Mouse (Mus musculus) left cerebral cortex, adult 8-10 months (tissue): ENCODE data around the gene Aplnr. TPM values are rescaled to one million over a fixed set of nuclear protein-coding genes. Genes with fewer than 3 reads are reported as not detected.
A peak's percentile ranks its signal among the peaks of the same experiment; 100 is the strongest.

Experiments
- DNase-seq, 2 experiments: peaks; one replicate each; pipeline ENCODE4 v3.0.0; 2022; ENCODE audit warnings: low spot score in 2 of 2
- total RNA-seq, 4 experiments: library from RNA; stranded (reverse); gene quantifications; 2 replicates each; pipeline ENCODE4 v1.2.4; 2022

Gene Aplnr
- total RNA-seq, 4 experiments from 2014 or later = 0.23 to 0.28 (median 0.27) TPM

DNA sequence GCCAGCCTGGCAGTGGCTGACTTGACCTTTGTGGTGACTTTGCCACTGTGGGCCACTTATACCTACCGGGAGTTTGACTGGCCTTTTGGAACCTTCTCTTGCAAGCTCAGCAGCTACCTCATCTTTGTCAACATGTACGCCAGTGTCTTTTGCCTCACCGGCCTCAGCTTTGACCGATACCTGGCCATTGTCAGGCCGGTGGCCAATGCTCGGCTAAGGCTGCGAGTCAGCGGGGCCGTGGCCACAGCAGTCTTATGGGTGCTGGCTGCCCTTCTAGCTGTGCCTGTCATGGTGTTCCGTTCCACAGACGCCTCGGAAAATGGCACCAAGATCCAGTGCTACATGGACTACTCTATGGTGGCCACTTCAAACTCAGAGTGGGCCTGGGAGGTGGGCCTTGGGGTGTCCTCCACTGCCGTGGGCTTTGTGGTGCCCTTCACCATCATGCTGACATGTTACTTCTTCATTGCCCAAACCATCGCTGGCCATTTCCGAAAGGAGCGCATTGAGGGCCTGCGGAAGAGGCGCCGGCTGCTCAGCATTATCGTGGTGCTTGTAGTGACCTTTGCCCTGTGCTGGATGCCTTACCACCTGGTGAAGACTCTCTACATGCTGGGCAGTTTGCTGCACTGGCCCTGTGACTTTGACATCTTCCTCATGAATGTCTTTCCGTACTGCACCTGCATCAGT, 951 bp downstream of the Aplnr start:
- DNase-seq = no peak

DNA sequence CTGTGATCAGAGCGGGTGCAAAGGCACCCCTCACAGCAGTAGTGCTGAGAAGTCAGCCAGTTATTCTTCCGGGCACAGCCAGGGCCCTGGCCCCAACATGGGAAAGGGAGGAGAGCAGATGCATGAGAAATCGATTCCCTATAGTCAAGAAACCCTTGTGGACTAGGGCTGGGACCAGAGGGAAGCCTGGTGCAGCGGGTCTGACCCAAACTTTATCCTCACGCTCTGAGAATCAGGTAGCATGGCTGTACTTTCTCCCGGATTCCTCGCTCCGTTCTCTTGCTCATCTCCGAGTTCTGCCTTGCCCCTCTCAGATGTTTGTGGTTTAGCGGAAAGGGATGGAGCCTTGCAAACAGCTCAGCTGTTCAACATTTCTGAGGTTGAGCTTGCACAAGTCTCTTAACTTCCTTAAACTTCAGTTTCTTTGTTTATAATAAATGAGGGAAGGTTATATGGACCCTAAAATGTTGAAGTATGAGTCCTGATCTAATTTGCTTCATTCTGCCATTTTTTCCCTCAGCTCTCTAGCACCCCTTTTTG, 1.6 kb downstream of the Aplnr start:
- DNase-seq = no peak

DNA sequence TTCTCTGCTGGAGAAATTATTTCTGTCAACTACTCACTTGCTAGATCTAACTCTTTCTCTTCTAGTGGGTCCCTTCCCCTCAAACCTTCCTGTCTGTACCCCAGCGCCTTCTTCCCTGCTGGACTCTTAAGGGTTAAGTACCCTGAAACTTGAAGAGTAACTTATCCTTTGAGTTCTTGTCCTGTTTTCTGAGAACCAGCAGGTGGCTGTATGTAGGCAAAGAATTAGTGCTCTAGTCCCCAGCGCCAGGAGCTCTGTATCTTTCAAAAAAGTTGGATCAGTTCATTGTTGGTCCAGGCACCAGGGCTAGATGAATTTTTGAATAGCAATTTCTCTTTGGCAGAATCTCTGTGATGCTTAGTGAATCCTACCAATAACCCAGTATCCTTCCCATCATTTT, 2.1 kb downstream of the Aplnr start:
- no peak for DNase-seq

DNA sequence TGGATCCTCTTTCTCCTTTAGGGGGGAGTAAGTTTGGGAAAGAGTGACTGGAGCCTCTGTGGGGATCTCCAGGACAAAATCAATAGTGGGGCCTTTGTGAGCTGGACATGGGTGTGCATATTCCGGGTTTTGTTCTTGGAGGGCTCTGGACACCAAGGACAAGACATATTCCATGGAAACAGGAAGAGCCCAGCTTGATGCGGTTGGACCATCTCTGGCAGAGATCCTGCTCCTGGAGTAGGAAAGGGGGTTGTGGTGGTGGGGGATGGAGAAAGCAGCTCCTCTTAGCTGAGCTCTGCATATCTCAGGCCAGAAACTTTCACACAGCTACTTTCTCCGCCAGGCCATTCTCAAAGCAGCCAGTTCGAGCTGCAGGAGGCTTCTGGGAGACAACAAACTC, 3.4 kb downstream of the Aplnr start:
- DNase-seq = no peak

DNA sequence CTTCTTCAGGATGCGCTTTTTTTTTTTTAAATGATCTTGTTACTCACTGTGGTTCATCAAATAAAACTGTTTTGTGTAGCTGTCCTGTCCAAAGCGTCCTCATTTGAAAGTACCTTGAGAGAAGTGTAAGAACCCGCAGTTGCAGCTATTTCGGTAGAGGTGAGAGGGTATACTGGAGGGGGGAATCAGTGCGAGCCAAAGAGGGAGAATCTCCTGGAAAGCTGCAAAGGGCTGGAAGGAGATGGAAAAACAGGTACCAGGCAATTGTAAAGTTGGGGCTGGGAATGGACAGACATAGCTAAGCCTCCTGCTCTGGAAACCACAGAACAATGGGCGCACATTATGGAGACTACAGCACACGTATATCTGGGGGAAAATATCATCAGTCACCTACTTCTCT, 3.8 kb downstream of the Aplnr start:
- DNase-seq = no peak

DNA sequence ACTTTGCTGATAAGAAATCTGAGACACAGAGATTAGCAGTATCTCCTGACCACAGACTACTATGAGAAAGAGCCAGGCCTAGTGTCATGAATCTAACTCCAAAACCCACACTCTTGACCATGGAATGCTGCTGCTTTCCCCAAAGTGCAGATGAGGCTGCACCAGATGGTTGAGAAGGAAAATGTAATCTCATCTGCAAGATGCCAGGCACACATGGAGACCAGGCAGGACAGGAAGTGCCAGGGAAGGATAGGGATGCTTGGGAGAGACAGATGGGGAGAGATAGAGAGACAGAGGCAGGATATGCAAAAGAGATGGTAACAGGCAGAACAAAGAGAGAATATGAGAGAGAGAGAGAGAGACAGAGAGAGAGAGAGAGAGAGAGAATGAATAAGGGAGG, 4.8 kb downstream of the Aplnr start:
- DNase-seq = no peak

DNA sequence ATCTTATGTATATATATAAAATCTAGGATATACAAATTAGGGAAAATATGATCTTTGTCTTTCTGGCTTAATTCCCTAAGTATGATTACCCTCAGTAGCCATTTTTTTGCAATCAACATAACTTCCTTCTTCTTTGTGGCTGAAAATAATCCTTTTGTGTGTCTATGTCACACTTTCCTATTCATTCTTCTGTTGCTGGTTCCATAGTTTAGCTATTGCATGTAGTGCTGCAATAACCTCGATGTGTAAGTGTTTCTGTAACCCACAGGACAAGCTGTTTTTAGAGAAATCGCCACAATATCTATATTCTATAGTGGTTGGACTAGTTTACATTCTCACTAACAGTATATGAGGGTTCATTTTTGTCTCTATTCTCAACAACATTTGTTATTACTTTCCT, 8.9 kb downstream of the Aplnr start:
- DNase-seq = no peak

DNA sequence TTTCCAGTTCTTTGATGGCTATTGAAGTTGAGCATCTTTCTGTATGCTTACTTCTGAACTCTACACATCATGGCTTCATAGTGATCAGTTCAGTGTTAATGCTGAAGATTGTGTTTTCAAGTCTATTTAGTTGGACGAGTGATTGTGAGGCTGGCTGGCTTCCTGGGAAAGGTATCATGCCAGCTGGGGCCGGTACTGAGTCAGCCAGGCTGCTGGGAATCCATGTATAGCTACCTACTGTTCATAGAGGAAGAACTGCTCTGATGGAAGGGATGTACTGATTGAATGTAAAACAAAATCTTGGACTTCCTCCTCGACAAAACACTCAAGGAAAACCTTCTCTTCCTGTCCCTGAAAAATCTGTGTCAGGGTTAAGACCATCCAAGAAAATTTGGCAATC, 9.3 kb downstream of the Aplnr start:
- DNase-seq = peak in 1 of 2 experiments; percentile 19

DNA sequence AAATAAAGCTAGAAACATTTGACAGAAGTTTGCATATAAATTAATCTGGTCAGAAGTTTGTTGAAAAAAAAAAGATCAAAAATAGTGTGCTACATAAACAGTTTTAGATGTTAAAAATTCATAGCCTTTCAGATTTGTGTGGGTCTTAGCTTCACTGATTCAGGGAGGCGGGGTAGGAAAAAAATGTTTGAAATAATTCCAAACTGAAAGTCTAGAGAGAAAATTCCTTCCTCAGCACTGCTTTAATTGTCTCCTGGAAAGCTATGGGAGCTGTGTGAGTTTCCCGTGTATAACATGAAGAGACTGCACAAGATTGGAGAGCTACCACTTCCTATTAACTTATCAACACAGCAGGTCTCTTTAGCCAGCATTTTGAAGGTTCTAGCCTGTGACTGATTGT, 11.5 kb downstream of the Aplnr start:
- DNase-seq = no peak

DNA sequence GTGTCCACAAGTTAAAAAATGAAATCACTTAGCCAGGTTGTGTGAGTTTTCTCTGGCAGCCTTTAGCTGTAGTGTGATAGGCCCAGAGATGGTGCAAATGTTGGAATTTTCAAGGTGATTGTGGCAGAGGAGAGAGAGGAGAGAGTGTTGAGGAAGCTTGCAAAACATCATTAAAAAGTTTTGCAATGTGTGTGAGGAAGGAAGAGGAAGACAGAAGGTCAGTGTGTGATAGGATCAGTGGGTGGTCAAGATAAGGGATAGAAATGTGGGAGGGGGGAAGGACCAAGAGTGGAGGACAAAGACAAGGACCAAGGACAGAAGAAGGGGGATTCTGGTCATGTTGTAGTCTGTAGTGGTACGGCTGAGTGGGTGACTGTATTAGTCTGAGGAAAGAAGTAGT, 14.3 kb downstream of the Aplnr start:
- DNase-seq = no peak

DNA sequence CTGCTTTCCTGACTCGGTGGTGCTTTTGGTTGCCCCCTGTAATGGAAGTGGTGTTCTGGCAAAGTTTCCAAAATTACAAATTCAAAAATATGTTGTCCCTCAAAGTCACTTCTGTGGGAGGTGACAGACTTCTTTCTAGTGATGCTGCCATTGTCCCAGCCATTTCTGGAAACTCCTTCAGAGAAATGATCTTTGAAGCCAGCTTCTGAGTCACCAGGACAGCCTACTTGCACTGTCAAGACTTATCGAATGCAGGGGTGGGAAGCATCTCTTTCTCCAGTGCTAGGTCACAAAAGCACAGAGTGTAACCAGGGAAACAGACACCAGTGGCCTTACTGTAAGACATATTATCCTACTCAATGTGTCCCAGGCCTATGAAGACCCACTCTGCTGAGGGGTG, 15.2 kb downstream of the Aplnr start:
- peak in 1 of 2 experiments; percentile 21 for DNase-seq

DNA sequence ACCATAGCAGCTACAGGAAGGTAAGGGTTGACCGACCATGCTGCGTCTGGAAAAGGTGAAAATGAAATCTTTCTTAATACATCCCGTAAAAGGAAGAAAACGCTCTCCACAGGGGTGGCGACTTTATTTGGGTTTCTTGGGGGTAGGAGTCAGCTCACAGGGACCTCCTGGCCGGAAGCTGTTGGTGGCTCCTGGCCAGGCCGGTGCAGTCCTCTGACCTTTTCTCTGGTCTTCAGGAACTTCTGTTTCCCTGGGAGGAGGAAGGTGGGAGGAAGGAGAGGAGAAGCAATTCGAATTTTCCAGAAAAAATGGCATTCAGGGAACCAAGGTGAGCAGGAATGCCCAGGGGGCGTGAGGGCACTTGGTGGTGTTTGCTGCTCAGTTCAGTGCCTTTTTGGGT, 19.3 kb downstream of the Aplnr start:
- no peak for DNase-seq

DNA sequence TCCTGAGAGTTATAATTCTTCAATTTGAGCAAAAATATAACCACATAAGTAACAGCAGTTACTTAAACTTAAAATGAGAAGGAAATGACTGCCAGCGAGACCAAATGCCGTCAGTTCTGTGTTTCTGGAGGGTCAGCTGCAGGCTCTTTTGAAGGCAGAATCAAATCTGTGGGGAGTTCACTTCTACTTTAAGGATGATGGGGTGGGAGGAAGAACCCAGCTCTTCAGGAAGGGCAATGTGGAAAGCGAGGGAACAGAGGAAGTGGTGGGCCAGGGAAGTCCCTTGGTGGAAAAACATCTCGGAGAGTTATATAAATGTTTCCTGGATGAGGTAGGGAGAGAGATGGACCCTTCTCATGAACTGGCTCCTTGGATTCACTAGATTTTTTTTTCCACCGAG, 20.1 kb downstream of the Aplnr start:
- DNase-seq = no peak

DNA sequence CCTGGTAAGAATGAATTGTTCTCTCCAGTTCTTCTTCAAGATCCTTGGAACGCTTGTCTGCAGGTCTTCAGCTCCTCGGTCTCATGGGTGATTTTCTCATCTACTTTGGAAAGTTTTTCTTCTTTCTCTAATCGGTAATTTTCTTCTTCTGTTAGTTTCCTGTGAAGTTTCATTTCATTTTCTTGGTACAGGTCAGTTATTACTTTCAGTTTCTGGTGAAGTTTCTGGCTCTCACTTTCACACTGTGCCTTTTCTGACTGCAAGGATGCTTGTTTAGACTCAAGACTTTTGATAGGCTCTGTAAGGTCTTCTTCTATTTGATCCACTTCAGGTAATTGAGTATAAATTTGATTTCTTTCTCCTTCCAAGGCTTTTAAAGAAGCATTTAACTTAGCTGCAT, 21.4 kb downstream of the Aplnr start:
- no peak for DNase-seq

DNA sequence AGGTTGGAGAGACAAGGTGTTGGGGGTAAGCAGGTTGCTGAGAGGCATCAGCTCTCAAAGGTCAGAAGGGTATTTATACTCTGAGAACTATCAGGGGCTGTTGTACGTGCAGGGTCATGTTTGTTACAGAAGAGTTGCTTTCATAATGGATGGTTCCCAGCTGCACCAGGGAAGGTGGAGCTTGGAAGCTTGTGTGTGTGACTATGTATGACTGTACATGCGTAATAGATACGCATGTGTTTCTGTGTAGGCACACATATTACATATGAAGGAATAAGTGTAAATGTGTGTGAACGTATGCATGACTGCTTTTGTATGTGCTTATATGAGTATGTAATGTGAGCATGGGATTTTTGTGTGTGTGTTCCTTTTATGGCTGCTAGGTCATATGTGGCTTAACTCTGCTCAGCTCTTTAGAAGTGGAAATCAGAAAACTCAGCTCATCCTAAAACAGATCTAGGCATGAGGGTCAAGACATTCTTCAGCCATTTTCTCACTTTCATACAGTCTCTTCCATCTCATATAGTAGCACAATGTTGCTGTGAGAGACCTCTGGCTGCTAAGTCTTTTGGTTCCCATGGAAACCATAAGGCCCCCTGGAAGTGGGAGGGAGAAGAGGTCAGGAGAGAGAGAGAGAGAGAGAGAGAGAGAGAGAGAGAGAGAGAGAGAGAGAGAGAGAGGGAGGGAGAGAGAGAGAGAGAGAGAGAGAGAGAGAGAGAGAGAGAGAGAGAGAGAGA, 25.0 kb downstream of the Aplnr start:
- DNase-seq = no peak

DNA sequence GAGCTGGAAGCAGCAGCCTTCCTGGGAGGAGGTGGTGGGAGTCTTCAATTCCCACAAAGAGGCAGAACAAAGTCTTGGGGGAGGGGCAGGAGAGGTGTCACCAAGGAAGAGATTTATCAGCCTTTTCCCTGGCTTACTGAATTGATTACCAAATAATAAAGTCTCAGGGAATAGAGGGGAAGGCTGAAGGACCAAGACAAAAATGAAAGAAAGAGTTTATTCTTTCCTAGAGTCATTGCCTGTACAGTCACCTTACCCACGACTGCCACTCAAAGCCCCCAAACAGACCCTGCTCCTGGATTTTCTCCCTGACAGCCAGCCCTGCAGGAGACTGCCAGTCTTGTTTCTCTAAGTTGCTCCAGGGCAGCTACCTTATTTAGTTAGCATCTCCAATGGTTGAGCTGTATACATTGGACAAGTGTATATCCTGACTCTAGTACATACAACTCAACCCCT, 25.6 kb downstream of the Aplnr start:
- DNase-seq = no peak

DNA sequence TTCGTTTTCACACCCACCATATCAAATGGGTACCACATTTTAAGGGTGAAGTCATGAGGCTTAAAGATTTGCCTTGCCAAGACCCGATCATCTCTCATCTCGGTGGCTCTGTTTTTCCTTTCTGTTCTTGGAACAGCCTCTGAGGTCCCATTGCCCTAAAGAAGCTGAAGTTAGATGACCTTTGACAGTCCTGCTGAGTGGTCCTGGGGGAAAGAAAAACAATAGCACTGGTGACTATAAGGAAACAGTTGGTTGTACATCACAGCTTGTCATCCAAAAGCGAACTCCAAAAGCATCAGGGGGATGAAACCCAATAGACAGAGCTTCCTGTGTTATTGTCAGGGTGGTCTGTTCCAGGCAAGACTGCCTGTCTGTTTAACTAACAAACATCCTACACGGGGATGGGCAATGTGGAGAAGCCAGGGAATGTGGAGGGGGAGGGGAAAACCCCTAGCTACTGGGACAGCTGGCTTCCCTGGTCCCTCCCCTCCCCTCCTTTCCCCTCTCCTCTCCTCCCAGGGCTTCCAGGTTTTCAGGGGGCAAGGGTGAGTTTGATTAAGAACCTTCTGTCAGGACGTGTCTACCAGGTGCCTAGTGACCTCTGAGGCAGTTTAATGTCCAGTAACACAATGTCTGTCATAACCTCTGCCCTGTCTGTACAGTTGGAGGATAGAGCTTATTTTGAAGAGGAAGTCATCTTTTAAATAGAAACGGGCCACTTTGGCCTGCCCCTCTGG, 27.5 kb downstream of the Aplnr start:
- no peak for DNase-seq

DNA sequence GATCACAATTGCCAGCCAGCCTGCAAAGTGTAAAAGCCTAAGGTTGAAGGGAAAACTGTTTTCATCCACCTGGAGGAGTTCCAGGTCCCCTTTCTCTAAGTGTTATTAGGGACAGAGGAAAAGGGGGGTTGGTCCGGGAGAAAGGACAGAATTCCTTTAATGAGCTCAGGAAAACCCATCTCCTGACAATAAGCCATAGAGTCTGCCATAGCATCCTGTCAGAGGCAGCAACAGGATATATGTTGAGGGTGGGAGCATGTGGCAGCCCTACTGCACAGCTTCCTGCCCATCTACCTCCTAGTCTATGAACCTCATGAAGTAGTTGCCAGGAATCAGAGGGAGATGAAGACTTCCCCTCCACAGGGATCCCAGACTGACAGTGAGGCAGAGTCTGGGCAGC, 31.6 kb downstream of the Aplnr start:
- DNase-seq = no peak

DNA sequence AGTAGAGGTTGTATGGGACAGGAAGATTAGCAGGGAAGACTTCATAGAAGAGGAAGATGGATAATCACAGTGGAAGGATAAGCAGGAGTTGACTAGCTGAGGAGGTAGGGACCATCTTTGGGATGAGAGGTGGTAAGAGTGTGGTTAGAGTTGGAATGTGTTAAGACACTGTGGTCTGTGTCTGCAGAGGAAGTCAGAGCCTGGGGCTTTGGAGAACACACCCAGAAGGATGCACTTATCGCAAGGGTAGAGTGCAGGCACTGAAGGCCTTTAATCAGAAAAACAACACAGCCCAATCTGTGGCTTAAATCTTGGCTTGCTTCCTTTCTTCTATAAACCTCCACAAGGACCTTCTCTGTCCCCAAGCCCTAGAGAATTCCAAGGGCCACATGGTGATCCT, 32.3 kb downstream of the Aplnr start:
- no peak for DNase-seq

DNA sequence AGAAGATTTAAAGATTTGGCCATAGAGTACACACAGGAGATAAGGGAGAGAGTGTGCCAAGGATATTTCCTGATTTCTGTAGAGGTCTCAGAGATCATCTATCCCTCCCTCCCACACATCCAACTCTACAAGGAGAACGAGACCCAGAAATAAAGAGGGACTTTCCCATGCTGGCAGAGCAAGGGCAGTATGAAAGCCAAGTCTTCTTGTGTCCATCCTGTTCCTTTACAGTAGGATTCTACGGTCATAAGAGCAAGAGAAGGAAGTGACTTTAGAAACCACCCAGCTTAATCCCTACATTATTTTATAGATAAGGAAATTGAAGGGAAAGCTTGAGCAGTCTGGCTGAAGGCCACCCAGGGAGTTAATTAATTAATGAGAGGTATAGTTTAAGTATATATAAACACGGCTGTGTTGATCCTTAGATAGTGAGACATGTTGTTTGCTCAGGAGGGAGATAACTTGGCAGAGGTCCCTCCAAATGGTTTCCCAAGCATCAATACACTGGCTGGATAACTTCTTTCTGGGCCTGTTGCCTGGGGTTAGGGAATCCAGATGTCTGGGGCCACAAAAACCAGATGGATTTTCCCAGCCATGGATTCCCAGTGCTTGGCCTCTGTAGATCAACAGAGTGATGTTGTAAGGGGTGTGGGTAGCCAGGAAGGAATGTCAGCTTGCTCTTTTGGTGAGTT, 36.2 kb downstream of the Aplnr start:
- DNase-seq = no peak

DNA sequence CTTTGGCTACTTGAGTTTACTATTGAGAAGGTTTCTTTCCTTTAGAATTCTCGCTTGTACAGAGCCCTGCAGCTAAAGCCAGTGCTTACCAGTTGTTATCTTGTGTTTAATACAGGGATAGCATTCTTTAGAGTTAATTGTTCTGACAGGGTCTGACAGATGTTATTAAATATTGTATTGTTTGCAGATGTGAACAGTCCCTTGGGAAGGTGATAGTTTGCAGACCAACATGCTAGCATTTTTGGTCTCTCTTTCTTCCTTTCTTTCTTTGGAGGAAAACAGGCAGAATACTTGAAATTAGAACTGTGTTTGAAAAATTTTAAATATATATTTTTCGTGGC, 36.7 kb downstream of the Aplnr start:
- no peak for DNase-seq

DNA sequence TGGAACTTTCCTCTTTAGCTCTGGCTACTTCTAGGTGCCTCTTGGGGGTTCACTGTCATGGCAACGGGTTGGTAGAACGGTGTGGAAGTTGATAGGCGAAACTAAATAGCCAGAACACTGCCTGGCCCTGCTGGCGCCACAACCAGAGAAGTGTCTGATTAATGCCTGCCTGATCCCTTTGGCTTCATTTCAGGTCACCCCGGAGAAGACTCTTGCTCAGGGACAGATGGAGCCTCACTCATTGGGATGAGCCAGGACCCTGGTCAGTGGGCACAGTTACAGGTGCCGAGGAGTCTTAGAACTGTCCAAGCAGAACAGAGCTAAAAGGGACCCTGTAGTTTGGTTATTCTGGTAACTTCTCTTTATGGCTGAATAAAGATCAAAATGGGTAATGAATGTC, 37.5 kb downstream of the Aplnr start:
- no peak for DNase-seq
